Mouse (Mus musculus) erythroblast, embryonic 14.5 days (primary cell): ENCODE measurements around the gene Ephb6.

Experiments used
- GATA1 ChIP-seq: IDR thresholded peaks from 2 replicates; pipeline ENCODE4 v1.6.1; 2012; ENCODE audit warnings: low read length, inconsistent platforms, mixed read lengths
- TAL1 ChIP-seq: IDR thresholded peaks from 3 replicates; pipeline ENCODE4 v1.6.1; 2012; ENCODE audit warnings: low read length, inconsistent platforms, mixed read lengths

DNA sequence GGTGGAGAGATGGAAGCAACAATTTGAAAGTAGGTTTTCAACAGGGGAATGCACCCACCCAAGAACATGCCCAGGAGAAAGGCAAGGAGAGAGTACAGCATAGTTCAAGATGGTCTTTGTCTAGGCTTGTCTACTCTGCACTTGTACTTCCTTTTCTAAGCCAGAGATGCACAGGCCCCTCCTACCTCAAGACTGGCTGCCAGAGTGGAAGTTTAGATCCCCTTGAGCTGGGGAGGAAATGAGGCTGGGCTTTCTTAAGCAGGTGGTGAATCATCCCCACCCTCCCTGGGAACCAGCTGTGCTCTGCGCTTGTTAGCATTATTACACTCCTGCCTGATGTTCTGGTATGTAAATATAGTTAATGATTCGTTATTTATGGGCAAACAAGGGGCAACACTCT is 47.0 kb upstream of the Ephb6 start:
- TF ChIP-seq TAL1, result no peak
- TF ChIP-seq GATA1, result no peak
